Mouse (Mus musculus) G1E (cell line): ENCODE data around the gene Prtn3.

Experiments used
- CTCF ChIP-seq: IDR thresholded peaks from 2 replicates; pipeline ENCODE4 v1.5.1; 2012; ENCODE audit warnings: low read depth, low read length, inconsistent platforms, mixed read lengths
- POLR2AphosphoS5 ChIP-seq: IDR thresholded peaks from 2 replicates; pipeline ENCODE4 v1.6.1; 2012; ENCODE audit warnings: low read depth, low read length, inconsistent platforms; ENCODE audit not compliant: insufficient replicate concordance
- TAL1 ChIP-seq: conservative IDR thresholded peaks from 2 replicates; pipeline ENCODE4 v1.6.1; 2012; ENCODE audit warnings: low read depth, low read length, inconsistent platforms, mixed read lengths

GRCm38 (mm10) chr10:79842322-79842721 is 32.0 kb upstream of the Prtn3 start:
- TF ChIP-seq CTCF (no peak), POLR2AphosphoS5 (no peak), TAL1 (no peak)
